Mouse (Mus musculus): ENCODE measurements around the gene Cyb561. TPM values are rescaled to one million over a fixed set of nuclear protein-coding genes. Genes with fewer than 3 reads are reported as not detected.

Gene Cyb561
- polyA plus RNA-seq, 1 experiment from 2014 or later: 41.4 TPM

DNA sequence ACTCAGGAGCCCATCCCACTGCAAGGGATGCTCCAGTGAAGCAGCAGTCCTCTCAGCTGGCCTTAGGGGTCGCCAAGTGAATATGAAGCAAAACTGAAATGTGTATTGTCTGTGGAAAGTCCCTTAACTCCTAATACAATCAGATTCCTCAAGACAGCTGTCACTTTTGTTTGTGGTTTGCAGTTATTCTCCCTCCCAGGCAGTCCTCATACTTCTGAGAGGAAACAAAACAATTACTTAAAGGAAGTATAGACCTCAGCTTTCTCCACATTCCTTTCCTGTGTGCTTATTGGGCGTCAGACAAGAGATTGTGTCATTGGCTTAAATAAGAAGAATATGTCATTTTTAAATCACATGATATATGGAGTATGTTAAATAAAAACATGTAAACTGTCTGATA lies 51.6 kb downstream of the Cyb561 start:
- H3K9me3 ChIP-seq (ENCODE audit: control insufficient read depth, low read length): no peaks in the 10 kb centered on the region
- ATAC-seq: no peak
- WGBS: 70% methylated on average over 2 of the region's 2 CpGs
- no peak overlapping the region for H3K4me3 ChIP-seq (replicated peaks; ENCODE audit: low read length)
- no peak overlapping the region for H3K4me2 ChIP-seq (ENCODE audit: low read length)
- no peaks in the 10 kb centered on the region for H3K27me3 ChIP-seq (replicated peaks; ENCODE audit: control insufficient read depth, insufficient read depth, low read length)
- peaks cover 7% of the 10 kb centered on the region for H3K36me3 ChIP-seq (ENCODE audit: control insufficient read depth, insufficient read depth)
- no peak overlapping the region for H3K27ac ChIP-seq (ENCODE audit: low read length)
- no peak overlapping the region for H3K9ac ChIP-seq (replicated peaks; ENCODE audit: low read depth, low read length)
- H3K4me1 ChIP-seq (replicated peaks; ENCODE audit: control insufficient read depth, insufficient read depth, low read length): no peaks in the 10 kb centered on the region

DNA sequence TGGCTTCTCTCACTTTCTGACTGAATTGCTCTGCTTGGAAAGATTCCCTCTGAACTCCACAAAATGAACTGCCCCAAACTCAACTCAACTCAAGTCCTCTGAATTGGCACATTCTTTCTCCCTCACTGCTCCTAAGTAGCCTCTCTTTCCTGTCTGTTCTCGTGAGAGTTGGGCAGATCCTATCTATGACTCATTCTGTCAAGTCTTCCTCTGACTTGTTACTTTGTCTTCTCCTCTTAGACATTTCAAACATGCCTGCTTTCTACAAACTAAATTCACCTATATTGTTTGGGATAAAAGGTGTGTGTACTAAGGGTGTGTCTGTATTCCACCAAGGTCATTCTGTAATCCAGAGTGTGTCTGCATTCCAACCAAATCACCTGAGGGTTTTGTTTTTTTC lies 54.0 kb downstream of the Cyb561 start:
- Histone ChIP-seq H3K9ac (replicated peaks; ENCODE audit: low read depth, low read length) (no peak overlapping the region), H3K27me3 (replicated peaks; ENCODE audit: control insufficient read depth, insufficient read depth, low read length) (no peaks in the 10 kb centered on the region), H3K4me2 (ENCODE audit: low read length) (no peak overlapping the region), H3K4me1 (replicated peaks; ENCODE audit: control insufficient read depth, insufficient read depth, low read length) (no peaks in the 10 kb centered on the region), H3K9me3 (ENCODE audit: control insufficient read depth, low read length) (no peaks in the 10 kb centered on the region), H3K36me3 (ENCODE audit: control insufficient read depth, insufficient read depth) (peaks cover 7% of the 10 kb centered on the region), H3K4me3 (replicated peaks; ENCODE audit: low read length) (no peak overlapping the region), H3K27ac (ENCODE audit: low read length) (no peak overlapping the region)
- 50% methylated on average over 1 of the region's 1 CpGs for WGBS
- no peak for ATAC-seq

DNA sequence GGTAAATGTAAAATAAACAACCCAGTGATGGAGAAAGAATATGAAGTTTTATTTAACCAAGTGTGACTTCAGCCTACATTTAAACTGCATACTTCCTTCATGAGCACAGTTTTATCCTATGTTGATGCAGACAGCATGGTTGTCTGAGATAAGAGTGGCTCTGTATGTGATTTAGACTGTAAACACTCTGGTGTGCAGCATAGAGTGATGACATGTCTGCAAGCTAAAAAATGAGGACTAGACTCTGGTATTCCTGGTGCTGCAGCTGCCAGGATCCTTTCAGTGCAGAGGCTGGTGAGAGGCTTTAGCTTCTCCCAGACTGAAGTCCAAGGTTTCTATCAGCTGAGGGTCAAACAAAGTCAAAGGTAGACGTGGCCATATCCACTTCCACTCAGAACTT lies 65.9 kb downstream of the Cyb561 start:
- WGBS: 54% methylated on average over 1 of the region's 1 CpGs
- Histone ChIP-seq H3K9ac (replicated peaks; ENCODE audit: low read depth, low read length) (no peak overlapping the region), H3K9me3 (ENCODE audit: control insufficient read depth, low read length) (no peaks in the 10 kb centered on the region), H3K4me3 (replicated peaks; ENCODE audit: low read length) (no peak overlapping the region), H3K4me1 (replicated peaks; ENCODE audit: control insufficient read depth, insufficient read depth, low read length) (no peaks in the 10 kb centered on the region), H3K36me3 (ENCODE audit: control insufficient read depth, insufficient read depth) (peaks cover 3% of the 10 kb centered on the region; the same call in 1 of the 2 replicates), H3K4me2 (ENCODE audit: low read length) (no peak overlapping the region), H3K27ac (ENCODE audit: low read length) (no peak overlapping the region), H3K27me3 (replicated peaks; ENCODE audit: control insufficient read depth, insufficient read depth, low read length) (no peaks in the 10 kb centered on the region)
- no peak for ATAC-seq

DNA sequence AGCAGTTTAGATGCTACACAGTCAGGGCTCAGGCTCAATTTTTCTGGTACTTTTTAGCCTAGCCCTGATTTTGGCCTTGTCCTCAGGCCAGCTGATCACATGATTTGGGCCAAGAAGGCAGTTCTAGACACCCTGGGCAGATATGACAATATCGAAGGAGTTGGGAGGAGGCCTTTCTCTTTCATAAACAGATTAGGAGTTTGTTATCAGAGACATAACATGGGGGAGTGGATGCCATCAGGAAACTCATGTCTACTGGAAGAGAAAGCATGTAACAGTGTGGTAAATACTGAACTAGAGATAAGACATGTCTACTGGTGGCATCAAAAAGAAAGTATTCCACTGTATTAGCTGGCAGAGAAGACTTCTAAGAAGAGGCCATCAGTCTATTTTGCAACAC lies 67.6 kb downstream of the Cyb561 start:
- H3K27me3 ChIP-seq (replicated peaks; ENCODE audit: control insufficient read depth, insufficient read depth, low read length): no peaks in the 10 kb centered on the region
- H3K4me2 ChIP-seq (ENCODE audit: low read length): no peak overlapping the region
- no peak overlapping the region for H3K4me3 ChIP-seq (replicated peaks; ENCODE audit: low read length)
- H3K9me3 ChIP-seq (ENCODE audit: control insufficient read depth, low read length): no peaks in the 10 kb centered on the region
- no peak overlapping the region for H3K27ac ChIP-seq (ENCODE audit: low read length)
- H3K36me3 ChIP-seq (ENCODE audit: control insufficient read depth, insufficient read depth): peaks cover 3% of the 10 kb centered on the region; the same call in 1 of the 2 replicates
- H3K9ac ChIP-seq (replicated peaks; ENCODE audit: low read depth, low read length): no peak overlapping the region
- ATAC-seq: no peak
- WGBS: 96% methylated on average over 1 of the region's 1 CpGs
- no peaks in the 10 kb centered on the region for H3K4me1 ChIP-seq (replicated peaks; ENCODE audit: control insufficient read depth, insufficient read depth, low read length)

Other genes starting within 250 kb of the Cyb561 start
- gene Ace, start 14.6 kb upstream of the Cyb561 start, polyA plus RNA-seq (2015; fragmentation: Nextera tagmentation; extraction: Ambion mirVana): 3.2 and 3.3 TPM in 2 replicates
- gene Ace3, start 41.3 kb upstream of the Cyb561 start, polyA plus RNA-seq (2015; fragmentation: Nextera tagmentation; extraction: Ambion mirVana): not detected in 2 replicates
- 0.62 and 0.89 TPM in 2 replicates for gene Kcnh6, start 54.8 kb upstream of the Cyb561 start, polyA plus RNA-seq (2015; fragmentation: Nextera tagmentation; extraction: Ambion mirVana)
- gene Dcaf7, start 83.5 kb upstream of the Cyb561 start, polyA plus RNA-seq (2015; fragmentation: Nextera tagmentation; extraction: Ambion mirVana): 136 and 145 TPM in 2 replicates
- 7.0 and 7.5 TPM in 2 replicates for gene Taco1, start 112.7 kb upstream of the Cyb561 start, polyA plus RNA-seq (2015; fragmentation: Nextera tagmentation; extraction: Ambion mirVana)
- 14.7 and 15.6 TPM in 2 replicates for gene Map3k3, start 131.3 kb upstream of the Cyb561 start, polyA plus RNA-seq (2015; fragmentation: Nextera tagmentation; extraction: Ambion mirVana)
- 1.1 and 1.2 TPM in 2 replicates for gene Gm10840, start 207.5 kb upstream of the Cyb561 start, polyA plus RNA-seq (2015; fragmentation: Nextera tagmentation; extraction: Ambion mirVana)
- gene Limd2, start 207.5 kb upstream of the Cyb561 start, polyA plus RNA-seq (2015; fragmentation: Nextera tagmentation; extraction: Ambion mirVana): 205 and 209 TPM in 2 replicates
- gene Strada, start 248.8 kb upstream of the Cyb561 start, polyA plus RNA-seq (2015; fragmentation: Nextera tagmentation; extraction: Ambion mirVana): 28.8 and 30.9 TPM in 2 replicates